Mouse (Mus musculus): ENCODE measurements around the gene Ift81. TPM values are rescaled to one million over a fixed set of nuclear protein-coding genes. Genes with fewer than 3 reads are reported as not detected.

Gene Ift81
- polyA plus RNA-seq, 1 experiment from 2014 or later: 76.2 TPM

DNA sequence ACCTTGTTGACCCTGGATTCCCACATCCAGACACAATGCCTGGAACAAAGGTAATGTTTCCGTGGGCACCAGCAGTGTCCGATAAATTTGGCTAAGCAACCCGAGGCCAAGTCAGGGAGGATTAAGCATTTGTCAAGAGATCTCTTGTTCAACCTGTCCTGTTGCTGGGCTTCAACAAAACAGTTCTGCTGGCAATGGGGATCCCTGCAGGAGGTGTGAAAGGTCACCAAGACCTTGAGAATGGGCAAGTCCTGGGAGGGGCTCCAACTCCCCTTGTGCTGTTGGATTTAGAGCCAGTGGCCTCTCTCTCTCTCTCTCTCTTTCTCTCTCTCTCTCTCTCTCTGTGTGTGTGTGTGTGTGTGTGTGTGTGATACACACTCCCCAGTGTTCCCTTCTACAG, 90.1 kb downstream of the Ift81 start:
- Histone ChIP-seq H3K9me3 (no peaks in the 10 kb centered on the region), H3K4me3 (replicated peaks) (no peak overlapping the region), H3K27me3 (no peaks in the 10 kb centered on the region), H3K36me3 (no peaks in the 10 kb centered on the region), H3K4me1 (replicated peaks) (0 out of 2 replicates have a peak, but pooled peaks cover 10% of the 10 kb centered on the region), H3K9ac (replicated peaks) (no peak overlapping the region), H3K4me2 (replicated peaks) (no peak overlapping the region), H3K27ac (no peak overlapping the region)
- ATAC-seq: no peak
- WGBS: 31% methylated on average over 3 of the region's 3 CpGs

DNA sequence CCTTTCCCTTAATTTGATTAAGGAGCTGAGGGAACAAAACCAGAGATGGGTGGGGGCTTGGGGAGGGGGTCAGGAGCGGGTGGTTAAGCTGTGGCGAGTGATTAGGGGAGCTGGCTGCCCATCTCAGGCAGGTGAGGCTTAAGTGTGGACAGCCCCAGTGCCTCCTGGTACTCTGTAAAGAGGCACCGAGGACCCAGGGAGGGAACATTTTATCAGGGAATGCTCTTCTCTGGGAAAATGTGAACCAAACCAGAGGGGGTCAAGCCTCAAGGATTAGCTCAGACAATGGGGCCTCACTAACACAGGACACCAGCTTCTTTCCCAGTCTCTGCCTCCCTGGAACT, 93.2 kb downstream of the Ift81 start:
- H3K27me3 ChIP-seq: no peaks in the 10 kb centered on the region
- H3K4me1 ChIP-seq (replicated peaks): peaks cover 9% of the 10 kb centered on the region; the same call in 1 of the 2 replicates
- no peaks in the 10 kb centered on the region for H3K9me3 ChIP-seq
- no peak overlapping the region for H3K27ac ChIP-seq
- ATAC-seq: no peak
- no peak overlapping the region for H3K9ac ChIP-seq (replicated peaks)
- 33% methylated on average over 3 of the region's 3 CpGs for WGBS
- no peak overlapping the region for H3K4me2 ChIP-seq (replicated peaks)
- H3K4me3 ChIP-seq (replicated peaks): no peak overlapping the region
- no peaks in the 10 kb centered on the region for H3K36me3 ChIP-seq

DNA sequence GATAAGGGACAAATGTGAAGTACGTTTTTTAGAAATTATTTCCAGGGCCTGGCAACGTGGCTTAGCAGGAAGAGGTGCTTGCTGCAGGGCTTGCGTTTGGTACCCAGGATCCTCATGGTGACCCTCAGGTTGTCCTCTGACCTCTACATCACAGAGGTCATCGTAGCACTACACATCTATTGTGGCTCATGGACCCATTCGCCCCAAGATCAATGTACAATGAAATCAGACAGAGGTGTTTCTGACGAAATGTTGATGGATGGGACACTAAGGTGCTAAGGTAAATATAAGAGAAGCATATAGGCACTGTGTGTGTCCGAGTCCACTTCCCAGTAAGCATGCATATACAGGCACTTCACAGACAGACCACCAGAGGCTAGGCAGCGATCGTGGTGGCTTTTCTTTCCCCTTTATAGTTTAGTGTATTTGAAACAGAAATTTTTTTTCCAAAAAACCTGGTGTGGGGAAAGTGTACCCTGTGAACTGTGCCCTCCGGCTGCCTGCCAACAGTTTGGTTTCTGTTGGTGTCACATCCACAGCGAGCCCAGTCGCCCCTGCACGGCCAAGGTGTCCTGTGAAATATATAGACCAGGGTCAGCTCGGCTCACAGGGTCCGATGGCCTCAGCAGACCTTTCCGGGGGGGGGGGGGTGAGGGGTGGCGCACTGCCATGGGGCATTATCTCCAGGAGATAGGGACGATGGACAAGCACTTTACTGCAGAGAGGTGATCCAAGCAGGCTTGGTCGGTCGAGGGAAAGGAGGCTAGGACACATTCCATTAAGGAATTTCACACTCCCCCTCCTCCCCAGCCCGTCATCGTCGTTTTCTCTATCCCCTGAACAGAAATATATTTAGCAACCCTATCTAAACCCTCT, 93.8 kb downstream of the Ift81 start:
- no peak for ATAC-seq
- no peak overlapping the region for H3K27ac ChIP-seq
- H3K4me1 ChIP-seq (replicated peaks): peaks cover 9% of the 10 kb centered on the region; the same call in 1 of the 2 replicates
- no peaks in the 10 kb centered on the region for H3K36me3 ChIP-seq
- H3K27me3 ChIP-seq: no peaks in the 10 kb centered on the region
- H3K9ac ChIP-seq (replicated peaks): no peak overlapping the region
- H3K9me3 ChIP-seq: no peaks in the 10 kb centered on the region
- no peak overlapping the region for H3K4me2 ChIP-seq (replicated peaks)
- 69% methylated on average over 23 of the region's 23 CpGs for WGBS
- H3K4me3 ChIP-seq (replicated peaks): no peak overlapping the region

DNA sequence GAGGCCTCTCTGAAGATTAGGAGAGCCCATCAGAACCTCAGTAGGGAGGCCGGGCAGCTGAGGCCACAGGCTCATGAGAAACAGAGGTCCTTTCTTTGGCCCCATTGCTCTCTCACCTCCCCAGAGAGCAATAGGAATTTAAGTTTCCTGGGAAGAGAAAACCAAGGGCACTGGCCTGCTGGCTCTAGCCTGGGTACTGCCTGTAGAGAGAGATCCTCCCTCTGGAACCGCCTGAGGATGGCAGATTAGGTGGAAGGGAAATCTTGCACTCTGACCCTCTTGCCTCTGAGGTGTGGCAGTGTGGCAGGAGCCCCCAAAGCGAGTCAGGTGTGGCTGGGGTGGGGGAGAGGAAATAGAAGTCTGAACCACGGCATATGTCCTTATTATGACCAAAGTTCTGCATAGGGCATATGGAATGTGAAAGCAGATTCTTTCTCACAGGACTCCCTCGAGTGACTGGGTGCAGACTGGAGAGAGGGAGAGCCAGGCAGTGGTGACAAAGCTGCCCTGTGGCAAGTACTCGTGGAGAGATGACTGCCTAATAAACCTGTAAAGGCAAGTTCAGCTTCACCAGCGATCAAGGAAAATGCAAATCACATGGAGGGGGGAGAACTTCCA, 95.2 kb downstream of the Ift81 start:
- no peak overlapping the region for H3K27ac ChIP-seq
- no peaks in the 10 kb centered on the region for H3K27me3 ChIP-seq
- no peaks in the 10 kb centered on the region for H3K36me3 ChIP-seq
- 62% methylated on average over 7 of the region's 7 CpGs for WGBS
- peaks cover 13% of the 10 kb centered on the region for H3K4me1 ChIP-seq (replicated peaks)
- no peak for ATAC-seq
- no peak overlapping the region for H3K4me2 ChIP-seq (replicated peaks)
- no peak overlapping the region for H3K9ac ChIP-seq (replicated peaks)
- no peak overlapping the region for H3K4me3 ChIP-seq (replicated peaks)
- no peaks in the 10 kb centered on the region for H3K9me3 ChIP-seq

DNA sequence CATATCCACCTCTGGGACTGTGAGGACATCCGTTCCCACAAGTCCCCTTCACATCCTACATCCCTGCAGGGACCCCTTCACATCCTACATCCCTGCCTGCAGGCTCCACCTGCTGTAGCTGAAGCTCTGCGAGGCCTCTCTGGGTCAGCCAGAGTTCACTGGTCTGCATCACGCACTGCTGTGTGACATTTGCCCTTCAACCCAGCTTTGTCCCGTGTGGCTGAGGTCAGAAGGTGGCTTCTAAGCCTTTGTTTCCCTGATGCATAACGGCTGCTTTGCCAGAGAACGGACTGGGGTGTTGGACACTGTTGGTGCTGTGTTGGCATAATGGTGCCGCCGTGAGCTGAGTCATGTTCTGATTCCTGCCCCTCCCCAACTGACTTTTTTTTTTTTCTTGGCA, 96.1 kb downstream of the Ift81 start:
- no peak overlapping the region for H3K9ac ChIP-seq (replicated peaks)
- no peaks in the 10 kb centered on the region for H3K27me3 ChIP-seq
- no peaks in the 10 kb centered on the region for H3K9me3 ChIP-seq
- no peak overlapping the region for H3K4me2 ChIP-seq (replicated peaks)
- H3K27ac ChIP-seq: no peak overlapping the region
- ATAC-seq: no peak
- H3K36me3 ChIP-seq: no peaks in the 10 kb centered on the region
- no peak overlapping the region for H3K4me3 ChIP-seq (replicated peaks)
- peaks cover 21% of the 10 kb centered on the region for H3K4me1 ChIP-seq (replicated peaks)
- 22% methylated on average over 8 of the region's 8 CpGs for WGBS

DNA sequence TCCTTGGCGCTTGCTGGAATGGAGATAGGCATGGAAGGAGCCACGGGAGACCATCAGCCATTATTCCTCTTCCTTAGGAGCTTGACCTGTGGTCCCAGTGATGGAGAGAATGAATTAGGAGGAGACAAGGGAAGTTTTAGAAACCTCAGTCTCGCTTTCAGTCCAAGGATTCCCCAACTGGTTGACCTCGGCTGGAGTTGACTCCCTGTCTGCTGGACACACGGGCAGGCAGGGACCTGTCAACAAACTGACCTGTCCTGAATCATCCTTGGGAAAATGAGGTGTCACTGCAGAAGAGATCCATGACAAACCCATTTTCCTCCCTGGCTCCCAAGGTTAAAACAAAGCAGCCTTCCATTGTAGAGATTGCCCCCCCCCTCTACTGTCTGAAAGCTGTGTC, 97.4 kb downstream of the Ift81 start:
- Histone ChIP-seq H3K36me3 (no peaks in the 10 kb centered on the region), H3K9me3 (no peaks in the 10 kb centered on the region)
- no peak for ATAC-seq

DNA sequence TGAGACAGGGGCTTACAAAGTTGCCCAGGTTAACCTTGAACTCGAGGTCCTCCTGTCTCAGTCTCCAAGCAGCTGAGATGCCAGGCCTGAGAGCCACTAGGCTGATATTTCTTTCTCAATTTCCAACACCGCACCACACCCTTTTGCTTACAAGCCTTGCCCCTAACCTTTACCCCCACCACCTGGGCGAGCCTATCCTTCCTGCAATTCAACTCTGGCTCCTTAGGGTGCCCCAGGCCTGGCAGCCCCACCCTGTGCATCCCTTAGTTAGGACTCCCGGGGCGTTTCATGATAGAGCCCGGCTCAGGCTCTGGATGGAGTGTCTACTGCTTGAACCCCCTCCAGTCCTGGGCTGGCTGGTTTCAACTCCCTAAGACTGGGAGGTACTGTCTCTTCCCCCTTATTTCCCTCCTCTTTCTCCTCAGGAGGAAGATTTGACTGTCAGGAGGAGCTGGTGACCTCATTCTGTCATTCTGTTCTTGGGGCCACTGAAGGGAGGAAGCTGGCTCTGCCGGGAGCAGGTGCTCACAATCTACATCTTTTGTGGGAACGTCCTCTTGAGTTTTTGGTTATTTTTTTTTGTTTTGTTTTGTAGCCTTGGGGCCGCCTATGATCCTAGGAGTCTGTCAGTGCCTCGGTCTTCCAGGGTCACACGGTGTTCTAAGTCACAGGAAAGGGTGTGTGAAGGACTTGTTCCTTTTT, 98.1 kb downstream of the Ift81 start:
- WGBS: 79% methylated on average over 11 of the region's 11 CpGs

More for the DNA sequence above, 97.4 kb downstream of the Ift81 start:
- no peak overlapping the region for H3K27ac ChIP-seq
- no peak overlapping the region for H3K9ac ChIP-seq (replicated peaks)
- no peak overlapping the region for H3K4me3 ChIP-seq (replicated peaks)
- no peak overlapping the region for H3K4me2 ChIP-seq (replicated peaks)
- H3K4me1 ChIP-seq (replicated peaks): peaks cover 21% of the 10 kb centered on the region
- 90% methylated on average over 5 of the region's 5 CpGs for WGBS
- H3K27me3 ChIP-seq: no peaks in the 10 kb centered on the region

DNA sequence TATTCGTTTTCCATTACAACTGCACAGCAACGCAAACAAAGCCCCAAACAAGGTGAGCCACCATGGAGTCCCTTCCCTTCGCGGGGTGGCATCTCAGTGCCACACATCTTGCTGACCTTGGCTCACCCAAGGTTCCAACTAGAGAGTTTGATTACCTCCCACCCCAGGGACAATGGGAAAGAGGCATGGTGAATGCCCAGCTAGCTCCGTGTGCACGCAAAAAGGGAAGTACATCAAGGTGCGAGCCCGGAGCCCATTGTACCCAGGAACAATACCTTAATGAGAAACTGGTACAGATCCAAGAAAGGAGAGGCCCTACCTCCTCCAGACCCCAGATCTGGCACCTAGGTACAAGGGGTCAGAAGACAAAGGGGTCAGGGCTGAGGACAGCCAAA, 100.2 kb downstream of the Ift81 start:
- Histone ChIP-seq H3K4me3 (replicated peaks) (no peak overlapping the region), H3K9ac (replicated peaks) (no peak overlapping the region)

More for the DNA sequence above, 98.1 kb downstream of the Ift81 start:
- H3K9ac ChIP-seq (replicated peaks): no peak overlapping the region
- peaks cover 19% of the 10 kb centered on the region for H3K4me1 ChIP-seq (replicated peaks)
- no peak for ATAC-seq
- no peak overlapping the region for H3K27ac ChIP-seq
- H3K4me3 ChIP-seq (replicated peaks): no peak overlapping the region
- no peak overlapping the region for H3K4me2 ChIP-seq (replicated peaks)
- H3K36me3 ChIP-seq: no peaks in the 10 kb centered on the region
- no peaks in the 10 kb centered on the region for H3K27me3 ChIP-seq
- no peaks in the 10 kb centered on the region for H3K9me3 ChIP-seq

DNA sequence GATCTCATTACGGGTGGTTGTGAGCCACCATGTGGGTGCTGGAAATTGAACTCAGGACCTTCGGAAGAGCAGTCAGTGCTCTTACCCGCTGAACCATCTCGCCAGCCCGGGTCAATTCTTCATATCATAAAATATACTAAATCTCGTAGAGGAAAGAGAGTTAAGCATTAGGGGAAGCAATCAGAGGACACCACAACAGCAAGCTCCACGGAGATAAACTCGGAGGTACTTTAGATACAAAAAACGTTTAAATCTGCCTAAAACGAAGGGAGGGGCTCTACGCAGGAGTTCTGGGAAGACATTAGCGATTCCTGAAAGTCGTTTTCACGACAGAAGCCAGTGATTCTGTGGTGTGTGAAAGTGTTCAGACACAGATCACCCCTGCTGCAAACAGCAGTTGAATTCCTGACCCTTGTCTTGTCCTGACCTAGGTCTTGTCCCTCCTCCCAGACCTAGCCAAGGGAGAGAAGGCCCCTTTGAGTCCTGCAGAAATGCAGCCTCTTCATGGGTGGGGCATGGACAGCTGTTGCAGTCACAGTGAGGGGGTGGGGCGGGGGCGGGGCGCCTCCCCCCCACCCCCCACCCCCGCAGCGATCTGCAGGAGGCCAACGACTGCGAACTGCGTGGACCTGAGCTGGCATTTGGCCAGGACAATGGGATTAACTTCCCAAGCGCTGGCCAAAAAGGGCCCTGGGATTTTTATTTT, 100.7 kb downstream of the Ift81 start:
- no peaks in the 10 kb centered on the region for H3K27me3 ChIP-seq
- H3K4me2 ChIP-seq (replicated peaks): peak overlapping the region; percentile 37
- no peak overlapping the region for H3K4me3 ChIP-seq (replicated peaks)
- no peak for ATAC-seq
- H3K4me1 ChIP-seq (replicated peaks): peaks cover 12% of the 10 kb centered on the region
- H3K27ac ChIP-seq: no peak overlapping the region
- H3K9me3 ChIP-seq: no peaks in the 10 kb centered on the region
- no peak overlapping the region for H3K9ac ChIP-seq (replicated peaks)
- 40% methylated on average over 22 of the region's 23 CpGs for WGBS
- no peaks in the 10 kb centered on the region for H3K36me3 ChIP-seq

More for the DNA sequence above, 100.2 kb downstream of the Ift81 start:
- no peak for ATAC-seq
- H3K27ac ChIP-seq: no peak overlapping the region
- H3K27me3 ChIP-seq: no peaks in the 10 kb centered on the region
- peak overlapping the region; percentile 37 for H3K4me2 ChIP-seq (replicated peaks)
- H3K36me3 ChIP-seq: no peaks in the 10 kb centered on the region
- WGBS: 9% methylated on average over 8 of the region's 8 CpGs
- H3K4me1 ChIP-seq (replicated peaks): peaks cover 15% of the 10 kb centered on the region
- no peaks in the 10 kb centered on the region for H3K9me3 ChIP-seq

DNA sequence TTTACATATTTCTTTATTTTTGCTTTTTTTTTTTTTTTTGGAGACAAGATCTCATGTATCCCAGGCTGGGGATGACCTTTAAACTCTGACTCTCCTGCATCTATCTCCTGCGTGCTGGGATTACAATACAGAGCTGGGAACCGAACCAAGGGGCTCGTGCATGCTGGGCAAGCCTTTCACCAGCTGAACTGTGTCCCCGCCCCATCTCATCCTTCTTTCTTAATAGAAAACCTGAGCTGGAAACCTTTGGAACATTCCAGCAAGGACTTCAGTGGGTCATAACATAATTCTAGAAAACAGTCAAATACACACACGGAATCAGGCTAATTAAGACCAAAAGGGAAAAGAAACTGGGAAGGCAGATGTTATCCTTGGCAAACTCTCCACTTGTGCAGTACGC, 102.3 kb downstream of the Ift81 start:
- 75% methylated on average over 6 of the region's 6 CpGs for WGBS
- peaks cover 12% of the 10 kb centered on the region for H3K4me1 ChIP-seq (replicated peaks)

DNA sequence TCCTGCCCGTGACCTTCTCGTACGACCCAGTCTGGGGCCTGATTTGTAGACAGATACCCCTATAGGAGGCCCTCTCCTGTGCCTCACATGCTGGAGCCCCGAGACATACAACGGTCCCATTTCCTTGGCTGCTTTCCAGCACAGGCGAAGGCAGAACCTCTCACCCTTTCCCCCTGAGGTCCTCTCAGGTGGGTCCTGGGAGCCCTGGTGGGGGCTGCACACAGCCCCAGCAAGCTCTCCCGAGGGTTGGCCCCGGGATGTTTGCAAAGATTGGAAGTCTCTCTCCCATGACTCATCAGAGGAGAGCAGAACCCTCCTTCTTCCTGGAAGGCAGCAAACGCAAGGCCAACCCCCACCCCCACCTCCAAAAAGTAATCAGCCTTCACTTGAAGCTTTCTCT, 102.9 kb downstream of the Ift81 start:
- H3K27ac ChIP-seq: no peak overlapping the region
- H3K4me1 ChIP-seq (replicated peaks): peaks cover 12% of the 10 kb centered on the region
- ATAC-seq: no peak
- no peak overlapping the region for H3K4me3 ChIP-seq (replicated peaks)
- no peak overlapping the region for H3K4me2 ChIP-seq (replicated peaks)
- H3K9me3 ChIP-seq: no peaks in the 10 kb centered on the region
- H3K27me3 ChIP-seq: no peaks in the 10 kb centered on the region
- H3K36me3 ChIP-seq: no peaks in the 10 kb centered on the region
- no peak overlapping the region for H3K9ac ChIP-seq (replicated peaks)
- WGBS: 83% methylated on average over 9 of the region's 9 CpGs

More for the DNA sequence above, 102.3 kb downstream of the Ift81 start:
- H3K9me3 ChIP-seq: no peaks in the 10 kb centered on the region
- H3K4me3 ChIP-seq (replicated peaks): no peak overlapping the region
- H3K4me2 ChIP-seq (replicated peaks): no peak overlapping the region
- no peaks in the 10 kb centered on the region for H3K27me3 ChIP-seq
- H3K27ac ChIP-seq: no peak overlapping the region
- no peak overlapping the region for H3K9ac ChIP-seq (replicated peaks)
- no peak for ATAC-seq
- H3K36me3 ChIP-seq: no peaks in the 10 kb centered on the region
